Mouse (Mus musculus): ENCODE data around the gene Epha1. TPM values are rescaled to one million over a fixed set of nuclear protein-coding genes. Genes with fewer than 3 reads are reported as not detected.

Gene Epha1
- polyA plus RNA-seq, 1 experiment: 0.46 TPM

GRCm38 (mm10) chr6:42380416-42381144 is 7.5 kb upstream of the Epha1 start:
- peak; percentile 41 to 63 for DNase-seq
- 22% methylated on average over 8 of the region's 8 CpGs for WGBS
- Histone ChIP-seq H3K27ac (ENCODE audit: insufficient read depth, low read length) (no peak overlapping the region), H3K27me3 (ENCODE audit: control insufficient read depth, insufficient read depth, low read length) (no peaks in the 10 kb centered on the region), H3K4me3 (replicated peaks; ENCODE audit: insufficient read depth, low read depth, low read length) (no peak overlapping the region), H3K4me1 (ENCODE audit: control insufficient read depth, insufficient read depth, low read length) (no peaks in the 10 kb centered on the region)
- TF ChIP-seq POLR2A (IDR thresholded peaks at IDR 0.05; ENCODE audit: borderline replicate concordance, insufficient read depth, low read length): no peak
- TF ChIP-seq CTCF (IDR thresholded peaks at IDR 0.05; ENCODE audit: borderline replicate concordance, insufficient read depth, low read depth, low read length): peak; percentile 68

- TF ChIP-seq CTCF (IDR thresholded peaks at IDR 0.05; ENCODE audit: borderline replicate concordance, insufficient read depth, low read depth, low read length): no peak
- TF ChIP-seq POLR2A (IDR thresholded peaks at IDR 0.05; ENCODE audit: borderline replicate concordance, insufficient read depth, low read length): no peak
- DNase-seq: no peak
- 55% methylated on average over 3 of the region's 3 CpGs for WGBS
Measured at GRCm38 (mm10) chr6:42379551-42379950, 6.5 kb upstream of the Epha1 start.

DNA sequence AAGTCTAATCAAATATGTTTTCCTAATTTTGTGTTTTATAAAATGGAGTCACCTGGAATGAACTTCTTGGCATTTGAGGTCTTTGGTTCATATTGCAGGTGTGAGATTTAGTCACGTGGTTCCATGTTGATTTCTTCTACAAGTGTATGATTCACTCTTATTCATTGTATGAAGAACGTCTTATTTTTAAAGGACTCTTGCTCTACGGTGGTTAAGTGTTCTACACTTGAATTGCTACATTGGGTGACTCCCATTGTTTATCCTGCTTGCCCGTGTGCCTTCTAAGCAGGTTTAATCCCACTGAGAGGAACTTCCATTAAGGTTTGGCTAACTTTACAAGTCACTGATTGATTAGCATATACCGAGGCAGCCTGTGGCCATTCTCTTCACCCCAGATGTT is 4.2 kb upstream of the Epha1 start:
- DNase-seq: no peak
- Histone ChIP-seq H3K4me1 (ENCODE audit: control insufficient read depth, insufficient read depth, low read length) (peaks cover 4% of the 10 kb centered on the region), H3K27me3 (ENCODE audit: control insufficient read depth, insufficient read depth, low read length) (no peaks in the 10 kb centered on the region), H3K27ac (ENCODE audit: insufficient read depth, low read length) (no peak overlapping the region), H3K4me3 (replicated peaks; ENCODE audit: insufficient read depth, low read depth, low read length) (no peak overlapping the region)
- 88% methylated on average over 5 of the region's 5 CpGs for WGBS
- TF ChIP-seq CTCF (IDR thresholded peaks at IDR 0.05; ENCODE audit: borderline replicate concordance, insufficient read depth, low read depth, low read length) (no peak), POLR2A (IDR thresholded peaks at IDR 0.05; ENCODE audit: borderline replicate concordance, insufficient read depth, low read length) (no peak)

More at GRCm38 (mm10) chr6:42379551-42379950, 6.5 kb upstream of the Epha1 start:
- Histone ChIP-seq H3K27ac (ENCODE audit: insufficient read depth, low read length) (no peak overlapping the region), H3K4me1 (ENCODE audit: control insufficient read depth, insufficient read depth, low read length) (no peaks in the 10 kb centered on the region), H3K4me3 (replicated peaks; ENCODE audit: insufficient read depth, low read depth, low read length) (no peak overlapping the region), H3K27me3 (ENCODE audit: control insufficient read depth, insufficient read depth, low read length) (no peaks in the 10 kb centered on the region)

DNA sequence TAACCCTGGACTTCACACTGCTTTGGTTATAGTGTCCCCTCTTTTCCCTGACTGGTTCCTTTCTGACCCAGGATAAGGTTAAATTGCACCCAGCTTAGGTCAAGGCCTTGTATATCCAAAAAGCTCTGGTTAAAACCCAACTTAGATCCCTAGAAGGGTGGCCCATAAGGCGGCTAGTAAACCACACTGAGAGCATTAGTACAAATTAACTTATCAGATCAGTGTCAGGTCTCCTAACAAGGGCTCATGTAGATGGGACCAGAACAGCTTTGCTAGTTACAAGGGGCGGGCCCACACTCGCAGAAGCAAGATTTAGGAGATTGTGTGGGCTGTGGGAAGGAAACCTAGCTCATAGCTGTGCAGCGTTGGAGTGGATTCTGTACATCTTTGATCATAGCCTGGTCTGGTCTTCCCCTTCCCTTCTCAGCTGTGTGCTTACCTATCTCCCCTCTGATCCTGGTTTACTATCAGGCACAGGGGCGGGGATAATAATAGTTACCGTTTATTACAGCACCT is 3.5 kb upstream of the Epha1 start:
- H3K4me3 ChIP-seq (replicated peaks; ENCODE audit: insufficient read depth, low read depth, low read length): no peak overlapping the region
- no peak for TF ChIP-seq POLR2A (IDR thresholded peaks at IDR 0.05; ENCODE audit: borderline replicate concordance, insufficient read depth, low read length)
- peaks cover 4% of the 10 kb centered on the region for H3K4me1 ChIP-seq (ENCODE audit: control insufficient read depth, insufficient read depth, low read length)
- DNase-seq: no peak
- H3K27me3 ChIP-seq (ENCODE audit: control insufficient read depth, insufficient read depth, low read length): no peaks in the 10 kb centered on the region
- WGBS: 90% methylated on average over 6 of the region's 6 CpGs
- H3K27ac ChIP-seq (ENCODE audit: insufficient read depth, low read length): no peak overlapping the region

DNA sequence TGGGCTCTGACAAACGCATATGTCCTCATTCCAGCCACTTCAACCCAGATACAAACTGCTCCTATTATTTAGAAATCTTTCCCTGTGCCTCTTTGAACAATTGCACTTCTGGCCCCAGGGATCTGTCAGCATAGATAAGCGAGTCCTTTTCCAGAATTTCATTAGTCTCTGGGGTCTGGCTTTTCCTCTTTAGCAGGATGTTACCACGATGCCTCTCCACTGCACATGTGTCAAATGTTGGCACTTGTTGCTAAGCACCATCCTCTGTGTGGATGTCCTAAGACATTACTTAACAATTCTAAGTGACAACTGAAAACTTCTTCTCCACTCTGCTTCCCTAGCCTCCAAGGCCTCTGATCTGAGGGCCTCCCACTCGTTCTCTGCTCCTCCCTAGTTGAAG is 2.9 kb upstream of the Epha1 start:
- DNase-seq: no peak
- 67% methylated on average over 4 of the region's 4 CpGs for WGBS
- Histone ChIP-seq H3K4me3 (replicated peaks; ENCODE audit: insufficient read depth, low read depth, low read length) (no peak overlapping the region), H3K4me1 (ENCODE audit: control insufficient read depth, insufficient read depth, low read length) (peaks cover 4% of the 10 kb centered on the region), H3K27me3 (ENCODE audit: control insufficient read depth, insufficient read depth, low read length) (no peaks in the 10 kb centered on the region), H3K27ac (ENCODE audit: insufficient read depth, low read length) (no peak overlapping the region)
- TF ChIP-seq POLR2A (IDR thresholded peaks at IDR 0.05; ENCODE audit: borderline replicate concordance, insufficient read depth, low read length) (no peak), CTCF (IDR thresholded peaks at IDR 0.05; ENCODE audit: borderline replicate concordance, insufficient read depth, low read depth, low read length) (no peak)

DNA sequence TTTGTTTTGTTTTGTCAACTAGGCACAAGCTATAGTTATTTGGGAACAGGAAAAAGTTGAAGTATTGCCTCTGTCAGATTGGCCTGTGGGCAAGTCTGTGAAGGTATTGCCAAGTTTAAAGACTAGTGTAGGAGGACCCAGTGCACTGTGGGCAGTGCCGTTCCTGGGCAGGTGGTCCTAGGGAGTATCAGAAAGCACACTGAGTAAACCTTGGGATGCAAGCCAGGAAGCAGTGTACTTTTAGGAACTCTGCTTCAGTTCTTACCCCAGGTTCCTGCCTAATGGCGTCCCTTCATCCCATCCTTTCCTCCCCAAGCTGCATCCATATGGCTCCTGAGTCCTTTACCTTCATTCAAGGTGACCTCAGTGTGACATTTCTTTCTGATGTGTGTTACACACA is 2.1 kb upstream of the Epha1 start:
- Histone ChIP-seq H3K4me3 (replicated peaks; ENCODE audit: insufficient read depth, low read depth, low read length) (no peak overlapping the region), H3K27me3 (ENCODE audit: control insufficient read depth, insufficient read depth, low read length) (no peaks in the 10 kb centered on the region), H3K27ac (ENCODE audit: insufficient read depth, low read length) (no peak overlapping the region), H3K4me1 (ENCODE audit: control insufficient read depth, insufficient read depth, low read length) (peaks cover 4% of the 10 kb centered on the region)
- TF ChIP-seq POLR2A (IDR thresholded peaks at IDR 0.05; ENCODE audit: borderline replicate concordance, insufficient read depth, low read length) (no peak), CTCF (IDR thresholded peaks at IDR 0.05; ENCODE audit: borderline replicate concordance, insufficient read depth, low read depth, low read length) (no peak)
- 91% methylated on average over 2 of the region's 2 CpGs for WGBS
- no peak for DNase-seq

DNA sequence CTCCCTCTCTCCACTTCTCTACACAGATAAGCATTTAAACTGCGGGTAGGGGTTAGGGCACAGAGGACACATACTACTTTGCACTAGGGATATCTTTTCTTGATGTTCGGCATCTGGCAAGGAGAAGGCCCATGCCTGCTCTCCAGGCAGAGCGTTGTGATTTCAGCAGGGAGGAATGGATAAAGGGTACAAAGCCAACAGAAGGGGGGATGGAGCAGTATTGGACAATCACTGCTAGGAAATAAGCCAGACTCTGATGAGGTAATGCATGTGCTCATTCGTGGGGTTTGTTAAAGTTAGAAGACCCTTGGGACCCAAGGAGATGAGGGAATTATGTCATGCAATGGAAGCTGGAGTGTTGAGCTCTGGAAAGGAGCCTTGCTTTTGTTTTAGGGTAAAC is 1.6 kb upstream of the Epha1 start:
- no peak for TF ChIP-seq CTCF (IDR thresholded peaks at IDR 0.05; ENCODE audit: borderline replicate concordance, insufficient read depth, low read depth, low read length)
- no peak for TF ChIP-seq POLR2A (IDR thresholded peaks at IDR 0.05; ENCODE audit: borderline replicate concordance, insufficient read depth, low read length)
- Histone ChIP-seq H3K27ac (ENCODE audit: insufficient read depth, low read length) (no peak overlapping the region), H3K4me1 (ENCODE audit: control insufficient read depth, insufficient read depth, low read length) (peaks cover 4% of the 10 kb centered on the region), H3K4me3 (replicated peaks; ENCODE audit: insufficient read depth, low read depth, low read length) (no peak overlapping the region), H3K27me3 (ENCODE audit: control insufficient read depth, insufficient read depth, low read length) (no peaks in the 10 kb centered on the region)
- 76% methylated on average over 4 of the region's 4 CpGs for WGBS
- no peak for DNase-seq

All from cerebellum, adult 2 months (tissue).